Mouse (Mus musculus) heart, embryonic 16.5 days (tissue): Measurements from ENCODE around the gene Zc3hc1. TPM values are rescaled to one million over a fixed set of nuclear protein-coding genes. Genes with fewer than 3 reads are reported as not detected.

Experiments used
- ATAC-seq: fragments of 200-750 bp; cut with Nextera tagmentation; replicated peaks from 2 replicates; pipeline ENCODE4 v1.8.0; 2017; ENCODE audit warnings: moderate number of reproducible peaks; ENCODE audit not compliant: insufficient read depth, low FRiP score; ENCODE audit errors: extremely low read depth
- H3K27ac ChIP-seq: fragments of 300-500 bp; sonication (generic); 2 replicates; pipeline ENCODE4 v1.5.1; 2014; ENCODE audit warnings: mild to moderate bottlenecking, low read length, control low read depth, moderate library complexity
- H3K27me3 ChIP-seq: fragments of 300-500 bp; sonication (generic); 2 replicates; pipeline ENCODE4 v1.6.1; 2014; ENCODE audit warnings: low read length, mixed read lengths; ENCODE audit not compliant: control insufficient read depth, insufficient read depth
- H3K36me3 ChIP-seq: fragments of 300-500 bp; sonication (generic); 2 replicates; pipeline ENCODE4 v1.6.1; 2014; ENCODE audit not compliant: control insufficient read depth, insufficient read depth
- H3K4me1 ChIP-seq: fragments of 300-500 bp; sonication (generic); 2 replicates; pipeline ENCODE4 v1.6.1; 2014; ENCODE audit warnings: low read length, mixed read lengths; ENCODE audit not compliant: control insufficient read depth, insufficient read depth
- H3K4me2 ChIP-seq: fragments of 300-500 bp; sonication (generic); 2 replicates; pipeline ENCODE4 v1.6.1; 2014; ENCODE audit warnings: low read depth, mild to moderate bottlenecking, control low read depth, low read length
- H3K4me3 ChIP-seq: fragments of 300-500 bp; sonication (generic); 2 replicates; pipeline ENCODE4 v1.5.1; 2014; ENCODE audit warnings: mild to moderate bottlenecking, control low read depth, low read length
- H3K9ac ChIP-seq: fragments of 300-500 bp; sonication (generic); 2 replicates; pipeline ENCODE4 v1.6.1; 2014; ENCODE audit warnings: low read length, control low read depth
- H3K9me3 ChIP-seq: fragments of 300-500 bp; sonication (generic); replicated peaks from 2 replicates; pipeline ENCODE4 v1.6.1; 2016; ENCODE audit warnings: low read length; ENCODE audit not compliant: control insufficient read depth
- WGBS: fragments of 180-500 bp; shearing (Covaris S2); extraction: QIAGEN DNeasy Blood & Tissue Kit; methylation state at CpG from one replicate; pipeline ENCODE4 v1.1.7; 2014; 5-methylcytosine and 5-hydroxymethylcytosine counted together
- polyA plus RNA-seq: library from polyadenylated mRNA; unstranded; fragments of >200 nt; fragmentation: Nextera tagmentation; extraction: Ambion mirVana; gene quantifications from 2 replicates; pipeline ENCODE4 v1.2.1, GENCODE M21; 2015

Zc3hc1 gene
- polyA plus RNA-seq, 1 experiment from 2014 or later = 40.5 TPM

- Histone ChIP-seq H3K4me3 (no peak overlapping the region), H3K27ac (no peak overlapping the region), H3K9ac (no peak overlapping the region), H3K4me1 (peaks cover 3% of the 10 kb centered on the region; the same call in 1 of the 2 replicates), H3K9me3 (no peaks in the 10 kb centered on the region), H3K36me3 (0 out of 2 replicates have a peak, but pooled peaks cover 4% of the 10 kb centered on the region), H3K27me3 (no peaks in the 10 kb centered on the region), H3K4me2 (no peak overlapping the region)
- WGBS = 89% methylated on average over 7 of the region's 7 CpGs
- no peak for ATAC-seq
Observed at GRCm38 (mm10) chr6:30409399-30410093, 18.7 kb upstream of the Zc3hc1 start.

GRCm38 (mm10) chr6:30408276-30408675 lies 17.4 kb upstream of the Zc3hc1 start:
- Histone ChIP-seq H3K36me3 (0 out of 2 replicates have a peak, but pooled peaks cover 4% of the 10 kb centered on the region), H3K4me2 (no peak overlapping the region)

GRCm38 (mm10) chr6:30404671-30405070 lies 13.8 kb upstream of the Zc3hc1 start:
- WGBS = 70% methylated on average over 5 of the region's 5 CpGs
- H3K4me2 ChIP-seq = no peak overlapping the region
- no peak overlapping the region for H3K9ac ChIP-seq
- H3K9me3 ChIP-seq = no peaks in the 10 kb centered on the region
- no peak for ATAC-seq
- no peak overlapping the region for H3K4me3 ChIP-seq
- no peak overlapping the region; the same call in 1 of the 2 replicates for H3K27ac ChIP-seq
- H3K36me3 ChIP-seq = 0 out of 2 replicates have a peak, but pooled peaks cover 4% of the 10 kb centered on the region
- no peaks in the 10 kb centered on the region for H3K27me3 ChIP-seq
- peaks cover 12% of the 10 kb centered on the region for H3K4me1 ChIP-seq

More at GRCm38 (mm10) chr6:30408276-30408675, 17.4 kb upstream of the Zc3hc1 start:
- Histone ChIP-seq H3K4me3 (no peak overlapping the region), H3K27me3 (no peaks in the 10 kb centered on the region), H3K9ac (no peak overlapping the region), H3K27ac (no peak overlapping the region), H3K4me1 (peaks cover 9% of the 10 kb centered on the region), H3K9me3 (no peaks in the 10 kb centered on the region)
- WGBS = 90% methylated on average over 4 of the region's 4 CpGs
- no peak for ATAC-seq

GRCm38 (mm10) chr6:30403465-30403864 lies 12.6 kb upstream of the Zc3hc1 start:
- 0 out of 2 replicates have a peak overlapping the region, but pooled peaks have one; percentile 26 for H3K27ac ChIP-seq
- WGBS = 21% methylated on average over 4 of the region's 4 CpGs
- peaks cover 12% of the 10 kb centered on the region for H3K4me1 ChIP-seq
- peak overlapping the region; percentile 24 for H3K4me3 ChIP-seq
- peak overlapping the region; percentile 9 for H3K9ac ChIP-seq
- no peak for ATAC-seq
- no peaks in the 10 kb centered on the region for H3K27me3 ChIP-seq
- H3K9me3 ChIP-seq = no peaks in the 10 kb centered on the region
- peak overlapping the region; percentile 54 for H3K4me2 ChIP-seq
- 0 out of 2 replicates have a peak, but pooled peaks cover 4% of the 10 kb centered on the region for H3K36me3 ChIP-seq

- H3K27me3 ChIP-seq = no peaks in the 10 kb centered on the region
- H3K4me2 ChIP-seq = peak overlapping the region; percentile 73
- peaks cover 12% of the 10 kb centered on the region for H3K4me1 ChIP-seq
- peak; percentile 16; the same call in 1 of the 2 replicates for ATAC-seq
- peak overlapping the region; percentile 92 for H3K9ac ChIP-seq
- peak overlapping the region; percentile 91 for H3K27ac ChIP-seq
- no peaks in the 10 kb centered on the region for H3K9me3 ChIP-seq
- H3K4me3 ChIP-seq = peak overlapping the region; percentile 95
- under 1% methylated on average over 29 of the region's 29 CpGs for WGBS
- H3K36me3 ChIP-seq = 0 out of 2 replicates have a peak, but pooled peaks cover under 1% of the 10 kb centered on the region
Observed at GRCm38 (mm10) chr6:30402091-30402491, 11.3 kb upstream of the Zc3hc1 start.

GRCm38 (mm10) chr6:30401308-30402015 lies 10.6 kb upstream of the Zc3hc1 start, which contains the start of gene Klhdc10:
TSS of gene Klhdc10 (plus strand) at chr6:30401868.
- under 1% methylated on average over 40 of the region's 41 CpGs for WGBS
- Histone ChIP-seq H3K27me3 (no peaks in the 10 kb centered on the region), H3K4me1 (peaks cover 12% of the 10 kb centered on the region), H3K27ac (peak within 1 kb of the TSS; percentile 95), H3K4me2 (peak within 1 kb of the TSS; percentile 73), H3K9ac (peak within 1 kb of the TSS; percentile 92), H3K9me3 (no peaks in the 10 kb centered on the region), H3K4me3 (peak within 1 kb of the TSS; percentile 95), H3K36me3 (no peaks in the 10 kb centered on the region)
- peak; percentile 100 for ATAC-seq

GRCm38 (mm10) chr6:30400716-30401115 lies 9.9 kb upstream of the Zc3hc1 start:
- H3K27ac ChIP-seq = peak overlapping the region; percentile 95; the same call in 1 of the 2 replicates
- peak overlapping the region; percentile 77 for H3K9ac ChIP-seq
- peak overlapping the region; percentile 95 for H3K4me3 ChIP-seq
- no peaks in the 10 kb centered on the region for H3K9me3 ChIP-seq
- no peaks in the 10 kb centered on the region for H3K27me3 ChIP-seq
- WGBS = 8% methylated on average over 7 of the region's 7 CpGs
- H3K4me1 ChIP-seq = peaks cover 12% of the 10 kb centered on the region
- no peaks in the 10 kb centered on the region for H3K36me3 ChIP-seq
- no peak for ATAC-seq
- H3K4me2 ChIP-seq = peak overlapping the region; percentile 65

- Histone ChIP-seq H3K27me3 (no peaks in the 10 kb centered on the region), H3K9ac (no peak overlapping the region), H3K4me1 (peaks cover 12% of the 10 kb centered on the region), H3K36me3 (no peaks in the 10 kb centered on the region), H3K27ac (no peak overlapping the region), H3K4me3 (no peak overlapping the region), H3K9me3 (no peaks in the 10 kb centered on the region), H3K4me2 (no peak overlapping the region)
- no peak for ATAC-seq
- 75% methylated on average over 5 of the region's 5 CpGs for WGBS
Observed at GRCm38 (mm10) chr6:30400146-30400545, 9.3 kb upstream of the Zc3hc1 start.

- no peak overlapping the region for H3K27ac ChIP-seq
- H3K9ac ChIP-seq = no peak overlapping the region
- H3K4me3 ChIP-seq = no peak overlapping the region
- H3K36me3 ChIP-seq = no peaks in the 10 kb centered on the region
- 82% methylated on average over 7 of the region's 7 CpGs for WGBS
- H3K4me2 ChIP-seq = no peak overlapping the region
- no peaks in the 10 kb centered on the region for H3K27me3 ChIP-seq
- no peaks in the 10 kb centered on the region for H3K9me3 ChIP-seq
- H3K4me1 ChIP-seq = no peaks in the 10 kb centered on the region
- ATAC-seq = no peak
Observed at GRCm38 (mm10) chr6:30391996-30392395, 1.2 kb upstream of the Zc3hc1 start.
